Mouse (Mus musculus) fat pad, adult 2 months (tissue): ENCODE data around the gene B430306N03Rik.
"Not testable (repeated sequence)": the region's sequence is repeated elsewhere in the genome, so short reads cannot be mapped to it uniquely, and the experiment has no call there.

Experiments
- DNase-seq: peaks from one replicate; pipeline ENCODE4 v3.0.0-alpha.2; 2011; ENCODE audit warnings: low read depth, low spot score; ENCODE audit errors: extremely low read depth

B430306N03Rik gene

DNA sequence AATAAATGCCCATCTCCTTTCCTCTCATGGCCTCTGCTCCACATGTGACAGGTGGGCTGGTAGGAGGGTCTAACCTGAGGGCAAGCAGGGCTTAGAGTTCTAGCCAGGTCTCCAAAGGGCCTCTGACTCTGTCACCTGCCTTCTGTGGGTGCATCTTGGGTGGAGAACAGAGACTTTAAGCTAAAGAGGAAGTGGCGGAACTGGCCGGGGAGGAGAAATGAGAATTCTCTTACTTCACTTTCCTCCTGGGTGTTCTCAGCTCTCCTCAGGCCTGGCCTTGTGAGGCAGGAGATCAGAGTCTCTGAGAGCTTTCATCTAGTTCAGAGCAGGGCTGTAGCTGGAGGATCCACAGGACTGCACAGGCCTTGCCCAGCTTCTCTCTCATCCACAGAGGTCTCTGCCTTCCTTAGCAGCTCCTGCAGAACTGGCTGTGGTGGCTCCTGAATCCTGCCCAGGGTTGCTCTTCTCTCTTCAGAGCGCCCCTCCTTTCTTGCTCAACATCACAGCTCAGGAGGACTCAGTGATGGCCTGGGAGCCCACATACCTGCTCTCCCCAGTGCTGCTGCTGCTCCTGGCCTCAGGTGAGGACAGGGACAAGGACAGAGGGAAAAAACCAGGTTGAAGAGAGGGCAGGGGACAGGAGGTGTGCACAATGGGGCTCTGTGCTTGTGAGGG lies at the start of gene B430306N03Rik:
Gene B430306N03Rik, plus strand, starts transcription at position 237 of the 675 bp plus-strand sequence.
- not testable (repeated sequence) for DNase-seq

DNA sequence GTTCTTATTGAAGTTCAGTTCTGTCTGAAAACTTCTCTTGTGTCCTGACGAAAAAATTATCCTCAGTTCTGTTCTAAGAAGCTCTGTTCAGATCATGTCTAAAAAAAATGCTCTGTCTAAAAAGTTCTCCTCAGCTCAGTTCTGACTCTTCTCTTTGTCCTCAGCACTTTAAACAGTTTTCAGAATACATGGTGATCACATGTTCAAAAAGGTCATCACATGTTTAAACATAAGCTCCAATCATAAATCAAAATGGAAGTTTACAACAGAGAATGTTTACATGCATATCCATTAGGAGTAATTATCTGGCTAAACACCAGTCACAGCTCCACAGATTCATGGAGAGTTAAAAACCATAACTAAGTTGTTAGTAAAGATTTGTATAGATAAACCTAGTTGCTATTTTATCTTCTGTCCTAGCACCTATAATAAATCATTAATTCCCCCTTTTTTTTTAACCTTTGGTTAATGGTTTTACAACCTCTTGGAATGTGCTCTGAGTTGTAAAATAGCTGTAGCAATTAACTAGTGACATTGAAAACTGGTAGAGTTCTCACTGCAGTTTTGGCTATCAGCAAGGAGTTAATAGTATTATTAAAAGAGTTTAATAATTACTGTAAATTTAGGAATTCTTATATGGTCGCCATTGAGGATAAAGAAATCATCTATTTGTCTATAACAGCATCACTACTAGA lies 49.2 kb upstream of the B430306N03Rik start:
- DNase-seq = no peak

DNA sequence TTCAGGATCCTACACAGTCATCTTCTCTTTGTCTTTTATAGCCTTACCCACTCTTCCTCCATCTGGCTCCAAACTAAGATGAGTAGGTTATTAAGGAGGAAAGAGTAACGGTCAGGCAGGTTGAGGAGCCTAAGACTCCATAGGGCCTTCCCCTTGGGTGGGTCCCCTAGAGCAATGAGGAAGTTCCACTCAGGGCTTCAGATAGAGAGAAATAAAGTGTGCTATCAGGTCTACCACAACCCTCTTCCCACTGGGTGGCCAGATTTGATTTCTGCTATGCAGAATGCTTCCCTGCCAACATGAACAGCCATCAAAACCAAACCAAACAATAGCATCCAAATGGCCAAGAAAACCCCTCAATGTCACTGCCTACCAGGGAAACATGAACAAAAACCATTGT lies 48.4 kb upstream of the B430306N03Rik start:
- no peak for DNase-seq

DNA sequence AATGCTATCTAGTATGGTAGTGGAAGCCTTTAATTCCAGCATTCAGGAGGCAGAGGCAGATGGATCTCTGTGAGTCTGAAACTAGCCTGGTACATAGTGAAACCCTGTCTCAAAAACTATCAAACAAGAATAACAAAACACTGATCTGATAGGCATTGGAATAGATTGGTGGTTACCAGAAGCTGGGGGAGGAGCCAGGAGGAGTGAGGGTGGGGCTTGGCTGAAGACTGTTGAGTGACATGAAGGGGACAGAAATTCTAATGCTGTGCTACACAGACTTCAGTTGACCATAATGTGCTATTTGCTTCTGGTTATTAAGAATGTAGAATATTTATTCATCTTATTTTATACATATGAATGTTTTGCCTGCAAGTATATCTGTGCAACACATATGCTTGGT lies 47.7 kb upstream of the B430306N03Rik start:
- DNase-seq = no peak

DNA sequence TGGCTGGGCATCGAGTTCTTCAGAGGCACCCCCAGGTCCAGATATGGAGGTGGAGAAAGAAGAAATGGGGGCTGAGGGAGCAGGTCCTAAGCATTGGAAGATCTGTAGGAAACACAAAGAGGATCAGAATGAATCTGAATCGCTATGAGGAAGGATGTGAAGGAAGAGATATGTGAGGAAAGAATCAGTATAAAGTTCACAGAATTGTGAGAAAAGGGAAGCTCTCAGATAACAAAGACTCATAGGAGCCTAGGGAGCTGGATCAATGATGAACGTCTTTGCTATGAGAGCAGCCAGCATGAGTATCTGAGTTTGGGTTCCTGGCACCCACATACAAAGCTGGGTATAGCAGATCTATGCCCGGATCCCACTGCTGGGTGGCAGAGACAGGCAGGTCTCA lies 46.1 kb upstream of the B430306N03Rik start:
- no peak for DNase-seq

DNA sequence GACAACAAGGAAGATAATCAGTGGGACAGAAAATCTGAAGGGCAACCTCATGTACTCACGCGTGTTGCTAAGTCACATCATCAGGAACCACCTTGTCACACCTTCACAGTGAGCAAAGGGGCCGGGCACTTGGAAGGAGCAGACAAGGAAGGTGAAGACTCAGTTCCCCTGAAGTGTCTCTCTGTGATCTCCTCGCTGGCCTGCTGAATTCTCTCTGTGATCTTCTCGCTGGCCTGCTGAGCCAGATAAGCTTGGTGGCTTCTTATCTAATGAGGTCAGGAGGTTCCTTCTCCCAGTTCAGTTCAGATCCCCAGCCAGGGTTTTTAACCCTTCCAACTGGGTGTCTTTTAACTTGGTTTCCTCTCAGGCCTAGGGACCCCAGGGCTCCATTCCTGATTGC lies 43.8 kb upstream of the B430306N03Rik start:
- DNase-seq = no peak

DNA sequence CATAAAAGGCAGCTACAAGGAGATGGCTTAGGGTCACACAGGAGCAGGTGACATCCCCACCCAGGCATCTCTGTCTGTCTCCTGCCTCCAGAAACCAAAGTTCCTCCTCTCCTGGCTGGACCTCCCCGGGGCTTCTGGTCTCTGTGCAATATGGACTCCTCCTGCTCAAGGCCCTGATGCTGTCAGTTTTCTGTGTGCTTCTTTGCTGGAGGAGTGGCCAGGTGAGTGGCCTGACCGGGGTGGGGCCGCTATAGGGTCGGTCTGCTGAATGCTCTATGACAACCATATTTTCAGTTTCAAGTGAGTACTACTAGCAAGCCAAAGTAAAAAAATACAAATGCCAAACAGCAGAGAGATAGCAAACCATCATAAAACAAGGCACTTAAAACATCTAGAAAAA lies 43.3 kb upstream of the B430306N03Rik start:
- DNase-seq = no peak

DNA sequence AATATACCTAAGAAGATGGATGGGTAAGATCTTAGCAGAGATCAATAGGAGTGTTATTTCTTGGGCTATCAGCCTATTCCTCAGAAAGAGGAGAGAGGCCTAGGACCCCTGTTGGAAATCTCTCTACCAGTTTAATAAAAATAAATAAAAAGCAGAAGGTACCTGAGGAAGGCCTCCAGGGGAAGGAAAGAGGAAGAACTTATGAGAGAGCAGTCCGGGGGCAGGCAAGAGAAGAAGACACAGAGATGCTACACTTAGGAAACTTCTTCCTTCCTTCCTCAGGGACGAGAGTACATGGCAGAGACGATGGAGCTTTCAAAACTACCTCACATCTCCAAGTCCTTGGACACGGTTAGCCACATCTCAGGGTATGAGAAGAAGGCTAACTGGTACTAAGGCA lies 41.8 kb upstream of the B430306N03Rik start:
- no peak for DNase-seq

DNA sequence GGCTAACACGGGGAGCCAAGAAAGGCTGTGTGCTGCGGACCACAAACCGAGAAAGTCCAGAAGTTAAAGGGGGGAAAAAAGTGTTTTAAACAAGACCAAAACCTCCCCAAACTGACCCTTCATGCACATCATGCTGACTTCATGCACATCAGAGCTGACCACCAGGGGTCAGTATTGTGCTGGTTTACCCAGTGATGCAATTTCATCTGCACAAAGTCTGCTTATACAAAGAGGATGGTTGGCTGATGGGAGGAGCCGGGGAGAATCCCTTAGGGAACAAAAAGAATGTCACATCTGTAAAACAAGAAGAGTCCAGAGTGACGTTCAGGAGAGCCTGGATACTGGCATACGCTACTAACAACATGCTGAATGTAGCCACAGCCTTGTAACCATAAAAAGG lies 41.1 kb upstream of the B430306N03Rik start:
- no peak for DNase-seq

DNA sequence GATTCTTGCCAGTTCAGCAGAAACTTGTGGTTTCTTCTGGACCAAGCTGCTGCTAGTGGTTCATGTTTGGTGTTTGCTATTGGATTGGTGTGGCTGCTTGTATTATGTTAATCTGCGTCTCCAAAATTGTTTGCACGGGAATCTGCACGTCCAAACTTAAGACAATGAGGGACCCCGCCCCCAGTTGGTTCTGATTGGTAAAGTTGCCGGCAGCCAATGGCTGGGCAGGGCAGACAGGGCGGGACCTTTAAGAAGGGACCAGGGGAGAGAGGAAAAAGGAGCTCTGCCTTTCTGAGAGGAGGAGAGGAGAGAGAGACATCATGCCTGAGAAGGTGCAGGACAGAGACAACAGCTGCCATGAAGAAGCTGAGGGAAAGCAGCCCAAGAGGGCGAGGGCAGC lies 40.2 kb upstream of the B430306N03Rik start:
- DNase-seq = no peak

DNA sequence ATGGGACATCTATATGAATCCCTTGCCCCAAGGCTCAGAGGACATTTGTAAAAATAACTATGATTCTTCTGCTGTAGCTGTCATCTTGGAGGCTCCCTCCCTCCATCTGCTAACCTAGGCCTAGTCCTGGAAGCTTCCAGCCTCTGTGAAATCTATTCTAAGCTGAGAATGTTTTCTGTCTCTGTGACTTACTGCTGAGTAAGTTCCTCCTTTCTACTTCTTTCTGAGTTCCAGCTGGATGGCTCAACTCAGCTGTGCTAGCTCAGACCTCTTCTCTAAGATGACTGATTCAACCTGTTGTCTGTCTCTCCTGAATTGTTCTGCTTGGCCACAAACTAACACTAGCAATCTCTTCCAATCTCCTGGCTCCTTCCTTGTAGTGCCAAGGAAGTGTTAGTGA lies 37.6 kb upstream of the B430306N03Rik start:
- DNase-seq = no peak

DNA sequence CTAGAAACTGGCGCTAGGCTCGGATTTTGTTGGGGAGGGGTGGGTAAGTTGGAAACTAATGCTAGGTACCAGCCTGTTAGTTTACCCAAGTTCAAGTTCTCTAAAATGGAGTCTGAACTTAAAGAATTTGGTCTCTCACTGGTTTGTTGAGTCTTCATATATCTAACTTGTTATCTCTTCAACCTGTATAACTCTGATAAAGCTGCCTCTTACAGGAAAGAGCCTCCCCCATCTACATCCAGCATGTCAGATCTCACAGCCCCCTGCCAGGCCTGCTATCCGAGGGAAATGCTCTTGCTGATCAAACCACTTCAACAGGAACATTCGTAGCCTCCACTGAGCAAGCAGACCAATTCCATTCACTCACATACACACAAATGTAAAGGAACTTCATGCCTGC lies 36.9 kb upstream of the B430306N03Rik start:
- no peak for DNase-seq

DNA sequence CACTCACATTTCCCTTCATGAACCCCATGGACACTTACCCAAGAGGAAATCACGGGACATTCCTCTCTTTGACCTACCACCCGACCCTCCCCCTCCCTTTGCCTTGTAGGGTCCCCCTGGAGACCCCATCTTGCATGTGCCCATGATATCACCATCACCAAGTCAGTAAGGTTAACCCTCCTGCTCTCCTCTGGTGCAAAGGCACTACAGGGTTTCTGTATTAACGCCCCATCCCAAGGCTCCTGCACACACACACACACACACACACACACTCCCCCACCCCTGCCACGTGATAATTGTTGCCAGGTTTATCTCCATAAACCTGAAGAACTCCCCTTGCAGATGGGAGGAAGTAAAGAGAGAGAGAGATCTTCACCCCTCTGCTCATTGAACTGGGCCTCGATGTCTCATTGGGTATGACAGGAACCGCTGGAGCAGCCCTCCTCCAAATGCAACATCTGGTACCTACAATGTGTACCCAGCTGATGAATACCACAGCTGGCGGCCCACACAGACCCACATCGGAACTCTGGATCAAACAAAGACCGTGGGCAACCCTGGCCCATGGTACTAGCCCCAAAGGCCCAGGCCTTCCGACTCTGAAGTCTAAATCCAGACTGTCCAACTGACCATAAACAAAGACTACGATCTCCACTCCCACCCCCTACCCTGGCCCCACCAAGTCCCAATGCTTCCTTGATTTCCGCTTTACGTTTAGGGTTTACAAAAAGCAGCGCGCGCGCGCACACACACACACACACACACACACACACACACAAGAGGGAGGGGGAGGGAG lies 34.8 kb upstream of the B430306N03Rik start:
- no peak for DNase-seq

DNA sequence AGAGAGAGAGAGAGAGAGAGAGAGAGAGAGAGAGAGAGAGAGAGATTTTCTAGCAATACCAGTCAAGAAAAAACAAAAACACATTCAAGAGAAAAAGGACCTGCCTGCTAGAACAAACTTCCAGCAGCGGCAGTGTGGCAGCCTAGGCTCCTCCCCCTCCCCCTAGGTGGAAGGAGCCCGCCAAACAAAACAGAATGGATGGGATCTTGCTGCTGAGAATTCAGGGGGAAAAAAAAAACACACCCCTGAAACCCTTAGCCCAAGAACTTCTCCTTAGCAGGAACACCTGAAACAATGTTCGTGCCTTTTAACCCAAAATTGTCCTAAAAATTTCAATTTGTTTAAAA lies 34.2 kb upstream of the B430306N03Rik start:
- DNase-seq = no peak

DNA sequence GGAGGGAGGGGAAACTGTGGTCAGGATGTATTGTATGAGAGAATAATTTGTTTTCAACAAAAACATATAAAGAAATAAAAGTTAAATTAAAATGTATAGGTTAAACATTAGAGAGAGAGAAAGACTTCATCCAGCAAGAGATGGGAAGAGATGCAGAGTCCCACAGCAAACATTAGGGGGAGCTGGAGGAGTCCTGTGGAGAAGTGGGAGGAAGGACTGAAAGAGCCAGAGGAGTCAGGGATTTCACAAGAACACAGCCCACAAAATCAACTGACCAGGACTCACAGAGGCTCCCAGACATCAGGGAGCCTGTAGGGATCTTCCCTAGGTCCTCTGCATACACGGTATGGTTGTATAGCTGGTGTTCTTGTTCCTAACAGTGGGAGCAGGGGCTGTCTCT lies 29.2 kb upstream of the B430306N03Rik start:
- DNase-seq = no peak

DNA sequence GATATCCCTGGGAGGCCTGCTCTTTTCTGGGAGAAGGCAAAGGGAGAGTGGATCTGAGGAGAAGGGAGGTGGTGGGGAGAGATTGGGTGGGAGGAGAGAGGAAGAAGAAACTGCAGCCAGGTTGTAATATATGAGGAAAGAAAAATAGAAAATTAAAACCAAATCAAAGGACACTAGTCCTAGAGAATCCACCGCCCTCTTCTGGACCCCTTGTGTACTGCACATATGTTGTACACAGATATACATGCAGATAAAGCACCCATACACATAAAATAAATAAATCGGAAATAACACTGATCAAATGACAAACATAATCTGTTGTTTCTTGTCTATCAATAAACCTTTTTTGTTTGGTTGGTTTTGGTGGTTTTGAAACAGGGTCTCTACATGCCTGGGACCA lies 28.7 kb upstream of the B430306N03Rik start:
- DNase-seq = no peak

DNA sequence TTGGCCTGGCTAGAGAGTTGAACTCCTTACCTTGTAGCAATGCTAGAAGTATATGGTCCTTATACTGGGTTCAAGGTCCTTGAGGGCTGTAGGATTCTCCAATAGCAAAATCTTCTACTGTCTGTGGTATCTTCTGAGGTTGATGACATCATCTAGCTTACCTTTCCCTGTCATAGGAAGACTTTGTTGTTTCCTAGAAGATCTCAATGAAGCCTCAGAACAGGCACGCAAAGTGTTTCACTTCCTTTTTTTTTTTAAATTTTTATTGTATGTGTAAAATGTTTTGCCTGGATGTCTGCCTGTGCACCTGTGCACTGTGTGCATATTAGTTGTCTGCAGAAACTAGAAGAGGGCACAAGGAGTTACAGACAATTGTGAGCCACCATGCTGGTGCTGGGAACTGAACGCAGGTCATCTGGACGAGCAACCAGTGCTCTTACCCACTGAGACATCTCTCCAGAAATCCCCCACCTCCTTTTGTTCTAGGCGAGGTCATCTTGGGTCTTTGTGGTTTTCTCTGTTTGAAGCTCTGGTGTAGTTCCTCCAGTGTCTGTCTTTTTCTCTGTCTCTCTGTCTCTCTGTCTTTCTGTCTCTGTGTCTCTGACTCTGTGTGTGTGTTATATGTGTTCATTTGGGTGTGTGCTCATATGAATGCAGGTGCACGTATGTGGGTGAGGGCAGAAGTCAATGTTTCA lies 22.3 kb upstream of the B430306N03Rik start:
- DNase-seq = no peak

DNA sequence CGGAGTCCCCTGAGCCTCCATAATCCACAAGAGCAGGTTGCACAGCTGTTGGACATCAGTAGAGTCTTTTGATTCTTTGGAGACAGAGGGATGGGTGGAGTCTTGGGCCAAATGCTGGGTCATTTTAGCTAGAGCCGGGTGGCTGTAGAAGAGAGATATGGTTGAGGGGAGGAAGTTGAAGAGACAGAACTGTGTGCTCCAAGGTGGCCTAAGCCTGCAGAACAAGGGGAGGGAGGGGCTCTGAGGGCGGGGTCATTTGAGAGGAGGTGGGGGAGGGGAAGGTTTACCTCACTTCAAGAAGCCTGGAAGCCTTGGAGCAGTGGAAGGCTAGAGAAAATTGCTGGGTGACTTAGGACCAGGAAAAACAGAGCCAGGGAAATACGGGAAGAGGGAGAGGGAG lies 16.7 kb upstream of the B430306N03Rik start, which contains the start of gene Treml2:
Gene Treml2, plus strand, starts transcription at position 296 of the 400 bp plus-strand sequence.
- no peak for DNase-seq

DNA sequence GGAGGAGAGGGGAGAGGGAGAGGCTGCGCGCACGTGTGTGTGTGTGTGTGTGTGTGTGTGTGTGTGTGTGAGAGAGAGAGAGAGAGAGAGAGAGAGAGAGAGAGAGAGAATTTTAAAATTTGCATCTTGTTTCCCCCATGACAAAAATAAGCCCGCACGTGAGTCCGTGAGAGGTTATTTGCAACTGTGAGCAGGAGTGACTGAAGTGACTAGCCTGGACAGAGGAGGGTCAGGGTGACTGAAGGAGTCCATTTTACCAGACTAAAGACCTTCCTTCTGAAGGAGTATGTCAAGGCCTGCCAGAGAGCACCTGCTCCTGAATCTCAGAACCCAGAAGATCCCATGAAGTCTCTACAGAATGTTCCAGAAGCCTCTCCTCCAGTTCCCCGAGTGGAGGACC lies 16.2 kb upstream of the B430306N03Rik start:
- no peak for DNase-seq

DNA sequence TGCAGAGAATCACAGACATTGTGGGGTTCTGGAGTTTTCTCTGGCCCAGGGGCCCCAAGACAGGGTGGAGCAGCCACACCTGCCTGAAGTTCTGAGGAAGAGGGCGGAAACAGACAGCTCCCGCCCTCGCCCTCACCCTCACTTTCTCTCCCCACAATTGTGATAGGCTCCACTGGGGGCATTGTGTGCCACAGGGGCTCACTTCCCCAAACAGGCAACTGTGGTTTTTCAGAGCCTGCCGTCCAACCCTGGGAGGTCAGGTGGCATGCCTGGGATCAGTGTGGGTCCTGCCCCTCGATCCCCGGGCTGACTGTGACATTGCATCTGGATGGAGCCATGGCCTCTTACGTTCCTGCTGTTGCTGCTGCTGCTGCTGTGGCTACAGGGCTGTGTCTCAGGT lies 15.7 kb upstream of the B430306N03Rik start:
- no peak for DNase-seq

DNA sequence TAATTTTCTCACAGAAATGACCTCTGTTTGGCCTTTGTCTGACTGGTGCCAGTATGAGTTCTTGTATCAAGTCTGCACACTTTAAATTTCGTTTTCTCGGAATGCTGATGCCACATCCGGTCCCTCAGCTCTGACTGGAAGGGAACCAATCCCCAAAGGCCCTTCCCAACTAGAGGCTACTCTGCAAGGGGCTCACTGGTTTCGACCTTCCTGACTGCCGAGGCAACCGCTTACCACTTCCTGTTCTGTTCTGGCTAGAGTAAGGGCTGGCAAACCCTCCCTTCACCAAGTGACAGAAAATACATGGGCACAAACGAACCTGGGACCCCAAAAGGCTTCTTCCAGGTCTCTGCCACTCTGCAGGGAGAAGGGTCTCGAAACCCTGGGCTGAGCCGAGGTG lies 15.1 kb upstream of the B430306N03Rik start:
- DNase-seq = no peak
